Mouse (Mus musculus): ENCODE measurements at regions not wholly inside any gene's neighbourhood (a gene's known extent, or its start where the extent isn't known, plus 50 kb on each side); places are given as distances from the start of the nearest gene placed in this dataset.
"Not testable (repeated sequence)": the region's sequence is repeated elsewhere in the genome, so short reads cannot be mapped to it uniquely, and the experiment has no call there.

DNA sequence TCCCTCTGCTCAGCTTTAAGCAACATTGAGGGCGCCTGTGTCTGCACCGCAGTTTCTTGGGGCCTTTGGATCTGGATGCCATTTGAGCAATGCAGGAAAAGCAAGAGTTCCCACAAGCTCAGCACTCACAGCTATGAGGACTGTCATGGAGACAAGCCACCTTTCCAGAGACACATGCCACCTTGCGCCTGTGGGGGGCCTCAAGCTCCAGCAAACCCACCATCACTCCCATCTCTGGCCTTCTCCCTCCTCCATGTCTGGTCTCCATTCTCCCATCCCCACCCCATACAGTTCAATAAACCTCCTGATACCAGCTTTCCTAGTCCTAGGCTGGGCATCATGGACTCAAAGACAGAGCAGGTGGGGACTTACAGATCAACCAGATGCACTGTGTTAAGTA, 97.8 kb downstream of the Wdr11 start:
- DNase-seq (ENCODE audit: low spot score) = no peak

DNA sequence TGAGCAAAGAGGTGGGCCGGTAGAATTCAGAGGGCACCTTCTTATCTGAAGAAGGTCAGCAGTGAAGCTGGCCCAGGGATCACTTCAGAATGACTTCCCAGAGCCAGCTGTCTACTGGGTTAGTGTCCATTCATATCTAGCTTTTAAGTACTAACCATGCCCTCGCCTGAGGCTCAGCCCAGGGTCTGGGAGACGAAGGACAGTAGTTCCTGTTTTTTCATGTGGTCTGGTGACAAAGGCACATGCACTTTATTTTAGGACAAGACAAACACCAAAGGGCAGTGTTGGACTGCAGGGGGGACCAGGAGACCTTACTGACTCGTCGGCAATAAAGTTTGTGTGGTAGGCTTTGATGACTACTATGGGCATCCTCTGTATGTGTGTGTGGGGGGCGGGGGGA, 99.2 kb downstream of the Wdr11 start:
- DNase-seq (ENCODE audit: low spot score) = no peak

DNA sequence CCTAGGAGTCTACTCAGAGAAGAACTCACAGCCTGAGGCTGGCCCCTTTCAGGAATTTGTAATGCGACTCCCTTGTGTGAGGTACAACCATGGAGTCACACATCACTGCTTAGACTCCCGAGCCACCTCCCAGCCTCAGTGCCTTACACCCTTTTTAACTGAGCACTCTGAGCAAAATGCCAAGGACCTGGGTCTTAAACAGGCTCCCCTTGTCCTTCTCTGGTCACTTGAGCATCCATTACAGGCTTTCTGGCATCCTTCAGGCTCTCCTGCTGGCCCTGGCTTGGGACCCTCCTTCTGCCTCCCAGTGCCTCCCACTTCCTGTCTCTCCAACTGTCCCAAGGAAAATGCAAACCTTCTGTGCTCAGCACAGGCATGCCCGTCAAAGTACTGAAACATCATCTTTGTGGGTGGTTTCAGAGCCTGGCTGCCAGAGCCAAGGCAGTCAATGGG, 100.0 kb downstream of the Wdr11 start:
- no peak for DNase-seq (ENCODE audit: low spot score)

DNA sequence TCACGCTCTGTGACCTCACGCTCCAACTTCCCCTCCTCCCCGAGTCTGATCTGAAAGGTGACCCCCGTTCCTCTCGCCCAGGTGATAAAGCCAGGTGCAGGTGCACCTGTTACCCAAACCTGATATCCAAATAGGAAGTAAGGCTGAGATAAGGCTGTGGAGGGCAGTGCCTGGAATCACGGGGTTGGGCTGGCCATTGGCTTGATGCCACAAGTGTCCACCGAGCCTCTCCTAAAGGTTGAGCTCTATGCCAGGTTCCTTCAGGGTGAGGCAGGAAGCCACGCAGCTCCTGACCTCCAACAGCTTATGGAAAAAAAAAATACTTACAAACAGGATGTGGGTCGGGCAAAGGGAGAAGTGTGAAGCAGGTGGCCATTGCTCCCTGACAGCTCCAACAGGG, 102.0 kb downstream of the Wdr11 start:
- DNase-seq (ENCODE audit: low spot score) = no peak

DNA sequence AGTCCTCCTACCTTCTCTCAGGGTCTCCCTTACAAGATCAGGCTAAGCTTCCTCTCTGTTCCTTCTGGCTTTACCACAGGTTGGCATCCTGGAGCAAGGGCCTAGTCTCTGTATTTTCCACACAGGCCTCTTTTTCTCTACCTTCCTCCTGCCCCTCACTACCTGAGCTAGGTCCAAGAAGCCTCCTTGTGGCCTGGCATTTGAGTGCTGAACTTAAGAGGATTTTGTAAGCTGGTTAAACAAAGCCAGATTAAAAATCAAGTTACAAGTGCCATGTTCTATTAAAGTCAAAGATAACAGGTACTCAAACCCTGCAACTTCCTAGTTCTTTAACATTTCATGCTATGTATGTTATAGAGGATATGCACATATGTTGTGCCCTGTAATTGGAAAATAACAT, 102.5 kb downstream of the Wdr11 start:
- DNase-seq (ENCODE audit: low spot score) = no peak

DNA sequence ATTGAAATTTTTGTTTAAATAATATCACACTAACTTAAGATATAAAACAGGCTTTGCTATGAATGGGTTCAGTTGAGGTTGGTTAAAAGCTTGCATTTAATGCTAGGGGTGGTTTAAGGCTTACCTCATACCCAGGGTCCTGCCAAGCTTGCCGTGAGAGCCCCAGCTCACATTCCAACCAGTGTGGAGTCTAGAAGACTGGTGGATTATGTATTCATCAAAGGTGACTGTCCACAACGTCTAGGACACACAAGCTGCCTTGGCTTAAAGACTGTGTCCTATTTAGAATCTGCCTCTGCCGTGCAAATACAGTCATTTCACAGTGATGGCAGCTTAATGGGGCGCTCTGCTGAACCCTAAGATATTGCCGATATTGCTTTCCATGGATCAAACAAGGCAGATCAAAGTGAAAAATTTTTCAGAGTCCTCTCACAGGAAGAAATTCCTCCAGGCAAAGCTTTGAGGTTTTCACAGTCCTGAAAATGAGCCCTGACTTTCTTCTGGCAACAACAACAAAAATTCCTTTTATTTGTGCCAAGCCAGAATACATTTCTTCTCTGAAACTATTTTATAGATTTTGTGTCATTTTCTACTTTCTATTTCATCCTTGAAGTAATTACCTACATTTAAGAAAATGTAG, 108.4 kb downstream of the Wdr11 start:
- no peak for DNase-seq (ENCODE audit: low spot score)

DNA sequence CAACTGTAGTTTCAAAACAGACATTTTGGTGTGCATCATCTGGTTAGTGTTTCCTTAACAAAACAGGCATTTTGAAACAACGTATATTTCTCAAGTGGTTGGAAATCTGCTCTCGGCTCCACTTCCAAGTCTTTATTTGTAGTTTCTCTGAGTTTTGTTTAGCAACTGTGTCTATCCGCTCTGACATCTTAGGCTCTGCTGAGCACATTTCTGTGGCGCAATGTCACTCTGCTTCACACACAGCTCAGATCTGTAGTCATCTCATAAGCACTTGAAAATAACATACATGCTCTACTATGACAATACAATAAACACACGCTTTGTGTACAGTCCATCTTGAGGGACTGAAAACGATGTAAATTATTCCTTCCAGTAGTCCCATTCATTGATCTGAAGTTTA, 135.9 kb downstream of the Wdr11 start:
- DNase-seq (ENCODE audit: low spot score) = no peak

DNA sequence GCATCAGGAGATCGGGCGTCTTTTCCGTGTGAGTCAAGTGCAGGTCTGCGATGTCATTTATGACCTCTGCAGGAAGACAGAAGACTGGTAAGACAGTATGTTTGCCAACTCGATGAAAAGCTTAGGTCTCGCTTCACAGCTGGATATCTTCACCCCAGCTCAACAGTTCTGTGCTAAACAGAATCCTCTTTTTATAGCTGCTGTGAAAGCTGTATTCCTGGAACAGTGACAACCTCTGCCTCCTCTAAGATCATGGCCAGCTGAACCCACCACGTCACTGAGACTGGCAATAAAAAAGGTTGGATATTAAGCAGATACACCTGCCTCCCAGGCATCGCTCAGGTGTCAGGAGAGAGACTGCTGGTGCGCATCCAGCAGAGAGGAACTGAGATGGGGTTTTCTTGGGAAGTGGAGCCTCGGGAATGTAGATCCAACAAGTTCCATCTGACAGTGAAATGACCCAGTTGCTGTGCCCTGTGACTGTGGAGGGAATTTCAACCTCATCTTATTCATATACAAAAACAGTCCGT, 138.1 kb downstream of the Wdr11 start:
- no peak for DNase-seq (ENCODE audit: low spot score)

DNA sequence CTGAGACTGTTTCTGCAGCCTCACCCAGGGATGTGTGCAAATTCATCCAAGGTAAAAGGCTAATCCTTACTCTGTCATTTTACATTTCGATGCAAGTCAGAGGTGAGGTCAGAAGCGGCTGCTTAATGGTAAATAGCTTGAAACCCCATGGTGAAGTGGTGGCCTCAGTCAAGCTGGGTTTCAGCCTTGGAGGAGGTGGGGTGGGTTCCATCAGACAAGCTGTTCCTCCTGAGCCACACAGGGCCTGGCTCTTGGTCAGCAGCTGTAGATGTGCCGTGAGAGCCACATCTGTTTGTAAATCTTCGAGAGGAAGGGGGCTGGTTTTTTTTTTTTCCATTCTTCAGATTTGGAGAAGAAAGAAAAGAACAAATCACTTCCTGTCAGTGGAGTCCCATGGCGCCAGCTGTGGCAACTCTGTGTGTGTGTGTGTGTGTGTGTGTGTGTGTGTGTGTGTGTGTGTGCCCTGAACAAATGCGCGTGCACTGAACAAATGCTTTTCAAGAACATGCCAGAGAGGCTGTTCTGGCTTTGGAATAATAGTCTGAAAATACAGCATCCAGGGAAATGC, 139.2 kb downstream of the Wdr11 start:
- DNase-seq (ENCODE audit: low spot score) = no peak

DNA sequence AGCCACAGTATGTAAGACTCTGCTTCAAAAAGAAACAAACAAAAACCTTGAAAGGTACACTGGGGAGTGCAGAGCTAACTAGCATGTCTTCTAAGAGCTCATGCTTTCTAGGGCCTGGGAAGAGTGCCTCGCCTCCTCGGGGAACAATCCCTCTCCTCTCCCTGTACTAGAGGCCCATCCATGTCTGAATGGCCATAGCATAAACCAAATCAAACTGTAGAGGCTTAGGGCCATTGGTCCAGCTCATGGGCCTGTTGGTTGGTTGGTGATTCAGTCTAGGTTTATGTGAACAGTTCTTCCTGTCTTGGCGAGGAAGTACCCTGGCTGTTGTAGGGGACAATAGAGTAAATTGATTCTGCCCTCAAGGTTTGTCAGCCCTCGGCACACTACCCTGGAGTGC, 151.0 kb downstream of the Wdr11 start:
- DNase-seq (ENCODE audit: low spot score) = no peak

DNA sequence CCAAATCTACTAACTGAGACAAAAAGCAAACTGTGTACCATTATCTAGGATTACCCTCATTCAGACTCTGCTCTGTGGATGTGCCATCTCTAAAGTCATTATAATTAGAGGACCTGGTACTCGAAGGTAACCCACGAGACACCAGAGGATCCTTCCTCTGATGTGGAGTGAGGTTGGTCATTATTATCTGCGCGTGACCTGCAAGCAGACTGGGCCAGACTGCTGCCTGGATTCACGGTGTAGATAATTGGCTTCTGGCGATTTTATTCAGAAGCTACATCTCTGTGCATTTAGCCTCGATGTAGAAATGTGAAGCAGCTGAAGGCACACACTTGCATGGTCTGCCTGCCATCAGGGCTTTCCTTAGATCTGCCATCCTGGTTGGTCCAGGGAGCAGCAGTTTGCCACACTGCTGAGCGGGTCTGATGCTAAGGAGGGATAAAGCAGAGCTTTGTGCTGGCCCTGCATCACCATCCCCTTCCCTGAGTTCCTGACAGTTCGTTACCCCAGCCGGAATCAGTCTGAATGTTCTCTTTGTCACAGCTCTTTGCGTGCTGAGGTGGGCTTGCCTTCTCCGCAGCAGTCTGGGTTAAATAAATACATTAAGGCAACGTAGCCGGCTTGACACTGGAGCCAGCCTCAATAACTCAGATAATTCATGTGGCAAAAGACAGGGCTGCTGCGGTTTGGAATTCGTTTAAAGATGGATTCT, 152.4 kb downstream of the Wdr11 start:
- no peak for DNase-seq (ENCODE audit: low spot score)

DNA sequence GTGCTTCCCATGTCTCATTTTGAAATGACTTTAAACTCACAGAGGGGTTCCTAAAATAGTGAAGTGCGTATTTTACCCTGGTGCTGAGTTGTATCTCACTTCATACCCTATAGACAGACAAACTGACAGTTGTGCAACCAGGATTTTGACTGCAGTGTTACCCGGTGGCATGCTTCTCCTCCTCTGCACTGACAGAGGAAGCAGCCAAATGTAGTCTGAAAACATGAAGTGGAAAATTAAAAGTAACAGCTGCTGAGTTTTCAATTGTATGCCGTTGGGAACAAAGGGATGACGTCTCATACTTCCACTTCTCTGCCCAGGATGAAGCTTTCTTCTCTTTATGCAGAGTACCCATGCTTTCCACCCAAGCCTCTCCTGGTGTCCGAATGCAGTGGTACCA, 155.0 kb downstream of the Wdr11 start:
- no peak for DNase-seq (ENCODE audit: low spot score)

DNA sequence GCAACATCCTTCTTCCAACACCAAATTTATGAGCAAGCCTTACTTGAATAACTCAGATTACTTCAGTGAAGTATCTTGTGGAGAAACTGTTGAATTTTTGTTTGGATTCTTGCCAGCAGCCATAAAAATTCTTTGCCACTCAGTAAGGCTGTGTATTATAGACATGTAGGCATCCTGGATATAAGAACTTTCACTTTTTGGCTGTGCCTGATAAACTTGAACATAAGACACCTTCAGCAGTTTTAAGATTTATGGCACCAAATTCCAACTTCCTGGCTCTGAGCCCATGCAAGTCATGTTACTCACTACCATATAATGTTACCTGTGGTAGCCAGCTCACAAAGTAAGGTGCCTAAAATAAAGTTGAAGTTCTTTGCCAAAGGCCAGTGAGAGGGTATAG, 159.3 kb downstream of the Wdr11 start:
- no peak for DNase-seq (ENCODE audit: low spot score)

DNA sequence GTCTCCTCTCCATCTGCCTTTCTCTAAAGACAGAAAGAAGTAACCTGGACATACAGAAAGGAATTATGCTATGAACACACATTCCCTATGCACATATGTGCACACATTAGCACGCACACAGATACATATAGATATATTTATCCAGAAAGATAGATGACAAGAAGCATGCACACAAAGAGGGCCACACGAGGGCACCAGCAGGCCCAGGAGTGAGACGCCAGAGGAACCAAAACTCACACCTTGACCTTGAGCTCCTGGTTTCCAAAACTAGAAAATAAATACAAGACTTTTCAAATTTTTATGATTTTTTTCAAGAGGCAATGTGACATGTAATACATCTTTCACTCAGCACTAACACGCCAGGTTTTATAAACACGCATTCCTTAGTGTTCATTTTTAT, 163.1 kb downstream of the Wdr11 start:
- DNase-seq (ENCODE audit: low spot score) = no peak

DNA sequence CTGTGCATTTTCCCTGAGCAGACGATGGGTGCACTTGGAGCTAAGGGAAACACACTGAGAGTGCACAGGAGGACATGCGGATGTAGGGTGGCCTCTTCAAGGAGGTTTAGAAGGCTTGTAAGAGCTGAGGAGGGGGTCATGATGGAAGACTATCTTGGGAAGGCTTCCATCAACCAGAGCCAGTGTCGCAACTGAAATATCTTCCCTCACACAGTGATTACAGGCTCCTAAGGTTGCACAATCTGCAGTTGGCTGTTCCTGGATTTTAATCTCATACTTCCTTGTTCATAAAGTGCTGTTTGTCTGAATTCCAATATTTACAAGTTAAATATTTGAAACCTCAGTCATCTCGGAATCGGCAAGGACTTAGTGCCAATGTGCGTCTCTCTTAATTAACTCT, 164.5 kb downstream of the Wdr11 start:
- no peak for DNase-seq (ENCODE audit: low spot score)

DNA sequence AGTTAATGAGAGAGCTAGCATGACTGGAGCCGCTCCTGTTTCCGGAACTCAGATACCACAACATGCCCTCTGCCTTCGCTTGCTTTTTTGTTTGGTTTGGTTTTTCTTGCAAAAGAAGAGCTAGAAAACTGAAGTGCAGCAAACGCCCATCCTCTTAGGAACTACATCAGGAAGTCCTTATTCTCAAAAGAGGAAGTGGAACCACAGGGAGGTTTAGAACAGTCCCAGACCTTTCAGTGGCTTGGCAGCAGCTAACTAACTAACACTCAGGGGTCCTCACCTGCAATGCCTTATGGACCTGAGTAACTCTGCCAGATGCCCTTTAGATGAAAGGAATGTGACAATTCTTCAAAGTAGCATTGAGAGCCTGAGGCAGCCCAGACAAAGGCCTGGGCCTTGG, 168.2 kb downstream of the Wdr11 start:
- no peak for DNase-seq (ENCODE audit: low spot score)

DNA sequence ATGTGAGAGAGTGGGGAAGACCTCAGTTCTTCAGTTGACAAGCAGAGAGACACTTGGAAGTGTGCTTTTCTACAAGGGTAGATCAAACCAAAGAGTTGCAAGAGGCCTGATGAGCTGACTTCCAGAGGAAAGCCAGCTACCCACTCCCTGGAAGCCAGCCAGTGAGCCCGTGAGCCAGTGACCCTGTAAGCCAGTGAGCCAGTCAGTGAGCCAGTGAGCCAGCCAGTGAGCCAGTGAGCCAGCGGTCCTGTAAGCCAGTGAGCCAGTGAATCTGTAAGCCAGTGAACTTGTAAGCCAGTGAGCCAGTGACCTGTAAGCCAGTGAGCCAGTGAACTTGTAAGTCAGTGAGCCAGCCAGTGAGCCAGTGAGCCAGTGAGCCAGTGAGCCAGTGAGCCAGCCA, 168.7 kb downstream of the Wdr11 start:
- DNase-seq (ENCODE audit: low spot score) = no peak

DNA sequence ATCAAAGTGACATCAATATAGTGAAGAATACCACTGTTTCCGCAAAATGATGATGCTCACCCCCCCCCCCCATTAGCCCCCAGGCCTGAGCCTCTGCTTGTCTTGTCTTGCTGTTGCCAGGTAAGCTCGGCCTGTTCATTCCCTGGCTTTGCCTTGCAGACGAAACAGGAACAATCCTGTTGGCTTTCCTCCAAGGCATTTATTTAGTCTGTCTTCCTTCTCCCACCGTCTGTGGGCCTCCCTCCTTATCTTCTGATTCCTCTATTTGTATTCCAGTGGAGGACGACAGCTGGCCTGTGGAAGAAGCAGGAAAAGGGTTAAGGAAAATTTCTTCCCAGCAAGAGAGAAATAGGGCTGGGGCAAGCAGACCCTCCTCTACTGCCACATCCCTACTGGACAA, 172.1 kb downstream of the Wdr11 start:
- no peak for DNase-seq (ENCODE audit: low spot score)

DNA sequence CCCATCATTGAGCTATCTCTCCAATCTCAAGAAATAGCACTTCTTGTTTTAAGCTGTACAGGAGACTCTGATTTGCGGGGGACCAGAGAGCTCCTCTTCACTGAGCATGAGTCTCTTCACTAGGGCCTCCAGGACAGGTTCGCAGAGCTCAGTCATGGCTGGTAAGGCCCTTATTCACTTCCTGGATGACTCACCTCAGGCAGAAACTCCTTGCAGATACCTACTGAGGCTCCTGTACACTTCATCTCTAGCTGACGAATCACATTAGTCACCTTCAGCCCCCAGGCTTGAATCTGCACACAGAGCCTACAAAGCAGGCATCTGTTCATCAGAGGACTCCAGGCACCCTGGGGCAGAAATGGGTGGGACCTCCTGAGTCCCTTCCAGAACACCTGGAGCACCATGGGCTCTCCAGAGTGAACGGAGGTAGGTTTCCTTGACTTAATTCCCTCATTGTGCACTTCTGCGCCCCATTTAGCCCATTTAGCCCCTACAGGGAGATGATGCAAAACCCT, 172.8 kb downstream of the Wdr11 start:
- DNase-seq (ENCODE audit: low spot score) = no peak

DNA sequence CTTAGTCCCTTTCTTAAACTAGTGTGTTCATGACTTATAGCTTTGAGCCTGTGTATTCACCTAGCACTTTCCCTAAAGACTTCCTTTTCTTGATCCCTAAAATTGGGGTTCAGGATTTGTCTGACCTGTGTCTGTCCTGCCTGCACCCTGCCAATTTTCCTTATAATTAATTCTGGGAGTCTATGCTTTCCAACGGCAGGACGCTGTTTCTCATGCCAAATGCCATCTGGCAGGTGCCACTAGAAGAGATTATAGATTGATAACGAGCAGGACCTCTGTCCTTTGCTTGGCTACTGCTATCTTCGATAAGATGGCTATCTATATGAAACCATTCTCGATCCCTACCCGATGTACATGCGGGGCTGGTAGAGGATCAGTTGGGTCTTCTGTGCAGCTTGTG, 174.0 kb downstream of the Wdr11 start:
- no peak for DNase-seq (ENCODE audit: low spot score)

DNA sequence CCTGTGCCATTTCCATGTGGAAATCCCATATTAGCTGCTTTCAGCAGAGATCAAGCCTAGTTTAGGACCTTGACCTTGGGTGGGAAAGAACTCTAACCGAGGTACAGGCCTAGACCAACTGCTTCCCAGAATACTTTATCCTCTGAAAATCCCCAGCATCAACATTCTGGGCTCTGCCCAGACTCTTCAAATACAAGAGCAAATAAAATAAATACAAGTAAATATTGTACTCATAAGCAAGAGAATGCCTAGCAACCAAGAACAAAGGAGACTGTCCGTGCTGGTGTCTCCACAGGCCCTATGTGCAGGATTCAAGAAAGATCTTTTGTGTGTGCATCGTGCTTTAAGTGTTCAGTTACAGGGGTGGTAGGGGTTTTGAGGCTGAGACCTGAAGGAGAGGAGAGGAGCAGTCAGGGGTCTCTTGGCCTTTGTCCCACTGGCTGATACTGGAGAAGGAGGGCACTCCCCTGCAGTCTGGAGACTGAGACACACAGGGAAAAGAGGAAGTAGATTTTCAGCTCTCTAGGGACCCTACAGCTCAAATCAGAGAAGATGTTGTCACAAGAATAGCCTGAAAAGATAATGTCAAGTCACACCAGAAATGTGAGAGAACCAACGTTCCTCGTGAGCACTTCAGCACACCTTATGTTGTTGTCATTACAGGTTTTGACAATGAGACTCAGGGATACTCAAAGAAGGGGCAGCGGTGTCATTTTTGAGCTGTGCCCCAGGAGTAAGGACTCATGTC, 174.6 kb downstream of the Wdr11 start:
- no peak for DNase-seq (ENCODE audit: low spot score)

DNA sequence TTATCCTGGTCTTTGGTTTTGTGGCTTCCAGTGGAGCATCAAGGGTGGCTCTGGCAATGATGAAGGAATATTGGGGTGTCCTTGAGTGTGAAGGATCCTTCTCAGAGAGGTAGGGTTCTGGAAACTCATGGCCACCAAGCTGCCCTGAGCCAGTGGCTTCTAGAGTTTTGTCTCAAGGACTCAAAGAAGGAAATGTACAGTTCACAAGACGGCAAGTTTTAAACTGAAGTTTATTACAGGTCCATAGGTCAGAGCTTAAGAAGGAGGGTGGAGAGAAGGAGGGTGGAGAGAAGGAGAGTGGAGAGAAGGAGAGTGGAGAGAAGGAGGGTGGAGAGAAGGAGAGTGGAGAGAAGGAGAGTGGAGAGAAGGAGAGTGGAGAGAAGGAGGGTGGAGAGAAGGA, 178.0 kb downstream of the Wdr11 start:
- not testable (repeated sequence) for DNase-seq (ENCODE audit: low spot score)

DNA sequence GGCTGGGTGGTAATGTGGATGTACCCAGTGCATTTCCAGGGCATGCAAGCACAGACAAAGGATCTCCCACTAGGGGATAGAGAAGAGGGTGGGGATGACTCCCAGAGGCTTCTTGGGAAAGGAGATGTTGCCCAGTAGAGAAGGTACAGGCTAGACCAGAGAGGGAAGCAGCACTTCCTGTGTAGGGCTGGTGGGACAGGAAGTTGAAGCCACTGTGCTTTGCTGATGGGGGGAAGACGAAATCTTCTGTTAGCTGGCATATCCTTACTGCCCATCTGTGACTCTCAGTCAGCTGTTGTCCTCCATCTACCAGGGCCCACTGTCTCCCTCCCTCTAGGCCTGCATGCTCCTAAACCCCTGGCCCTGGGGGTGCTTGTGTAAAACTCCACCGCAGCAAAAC, 180.2 kb downstream of the Wdr11 start:
- DNase-seq (ENCODE audit: low spot score) = no peak

Data from ovary, postnatal 10 days (tissue).